ENCODE assay signal across 16 mouse cellular contexts in genomic region chr11:120299484-120299883, GRCm38 (mm10). TPM values are rescaled to one million over a fixed set of nuclear protein-coding genes. Genes with fewer than 3 reads are reported as not detected.
DNase-seq lines count a peak whose midpoint lies in the region; ATAC-seq and TF ChIP-seq lines count a peak whose summit lies in the region.
"Had no signal": no experiment of that assay in that cellular context is flagged by ENCODE, and none has a peak within 500 bp of the region (broad histone marks: within the 10 kb centered on the region; RNA-seq: fewer than 3 reads in every experiment).

No protein-coding gene starts in this region.

- peak overlapping the region; percentile 27; the same call in 1 of the 2 replicates for H3K27ac ChIP-seq in forebrain, embryonic 12.5 days
- H3K27ac ChIP-seq in forebrain, embryonic 16.5 days (ENCODE audit: low read length) = no peak overlapping the region
- H3K27ac ChIP-seq in intestine, postnatal 0 days (ENCODE audit: low read depth, low read length) = no peak overlapping the region
- no peak overlapping the region for H3K27ac ChIP-seq in intestine, embryonic 16.5 days (ENCODE audit: low read length)
- peak overlapping the region; percentile 39; the same call in 1 of the 2 replicates for H3K27ac ChIP-seq in forebrain, embryonic 14.5 days (ENCODE audit: low read depth, low read length)
- no peak overlapping the region; the same call in 1 of the 2 replicates for H3K27ac ChIP-seq in liver, embryonic 16.5 days (ENCODE audit: low read length)
- H3K27ac ChIP-seq: hindbrain, embryonic 15.5 days had no signal

- no peak for ATAC-seq in forebrain, embryonic 12.5 days (ENCODE audit: low FRiP score)
- no peak for ATAC-seq in forebrain, embryonic 16.5 days
- ATAC-seq in intestine, postnatal 0 days = no peak
- no peak for ATAC-seq in intestine, embryonic 16.5 days
- ATAC-seq in forebrain, embryonic 14.5 days = no peak
- no peak for ATAC-seq in liver, embryonic 16.5 days (ENCODE audit: low read depth)
- ATAC-seq: activated CD4-positive, CD25-positive, alpha-beta regulatory T cell, adult 4 months had no signal

- H3K4me3 ChIP-seq in forebrain, embryonic 12.5 days (replicated peaks) = no peak overlapping the region
- no peak overlapping the region for H3K4me3 ChIP-seq in forebrain, embryonic 16.5 days (replicated peaks; ENCODE audit: low read length)
- no peak overlapping the region for H3K4me3 ChIP-seq in intestine, postnatal 0 days (ENCODE audit: low read depth, low read length)
- H3K4me3 ChIP-seq in intestine, embryonic 16.5 days (ENCODE audit: low read length) = no peak overlapping the region
- no peak overlapping the region for H3K4me3 ChIP-seq in forebrain, embryonic 14.5 days (ENCODE audit: low read depth, low read length)
- no peak overlapping the region for H3K4me3 ChIP-seq in liver, embryonic 16.5 days (ENCODE audit: low read depth, low read length)
- H3K4me3 ChIP-seq: hindbrain, embryonic 15.5 days had no signal

- no peaks in the 10 kb centered on the region for H3K9me3 ChIP-seq in forebrain, embryonic 12.5 days
- no peaks in the 10 kb centered on the region for H3K9me3 ChIP-seq in forebrain, embryonic 16.5 days (ENCODE audit: control insufficient read depth, low read length)
- H3K9me3 ChIP-seq in intestine, postnatal 0 days (ENCODE audit: control insufficient read depth) = no peaks in the 10 kb centered on the region
- H3K9me3 ChIP-seq in intestine, embryonic 16.5 days (ENCODE audit: control insufficient read depth, low read length) = no peaks in the 10 kb centered on the region
- no peaks in the 10 kb centered on the region for H3K9me3 ChIP-seq in forebrain, embryonic 14.5 days (replicated peaks; ENCODE audit: control insufficient read depth, low read length)
- no peaks in the 10 kb centered on the region for H3K9me3 ChIP-seq in liver, embryonic 16.5 days (replicated peaks; ENCODE audit: control insufficient read depth, low read length)
- H3K9me3 ChIP-seq: hindbrain, embryonic 15.5 days had no signal

- H3K4me2 ChIP-seq in forebrain, embryonic 12.5 days = no peak overlapping the region
- H3K4me2 ChIP-seq in forebrain, embryonic 16.5 days (ENCODE audit: low read length) = no peak overlapping the region
- 0 out of 2 replicates have a peak overlapping the region, but pooled peaks have one; percentile 21 for H3K4me2 ChIP-seq in intestine, postnatal 0 days (replicated peaks; ENCODE audit: low read depth)
- H3K4me2 ChIP-seq in intestine, embryonic 16.5 days (ENCODE audit: low read depth, low read length) = no peak overlapping the region
- no peak overlapping the region for H3K4me2 ChIP-seq in forebrain, embryonic 14.5 days (ENCODE audit: low read length)
- H3K4me2 ChIP-seq in liver, embryonic 16.5 days (ENCODE audit: low read depth, low read length) = no peak overlapping the region
- H3K4me2 ChIP-seq: hindbrain, embryonic 15.5 days had no signal

- WGBS in forebrain, embryonic 12.5 days = 63% methylated on average over 5 of the region's 5 CpGs
- WGBS in forebrain, embryonic 16.5 days = 57% methylated on average over 5 of the region's 5 CpGs
- 48% methylated on average over 5 of the region's 5 CpGs for WGBS in intestine, postnatal 0 days
- WGBS in intestine, embryonic 16.5 days = 47% methylated on average over 5 of the region's 5 CpGs
- 54% methylated on average over 5 of the region's 5 CpGs for WGBS in forebrain, embryonic 14.5 days
- WGBS in liver, embryonic 16.5 days (ENCODE audit: insufficient replicate concordance) = 16% methylated on average over 5 of the region's 5 CpGs

- H3K36me3 ChIP-seq in forebrain, embryonic 12.5 days (replicated peaks) = no peaks in the 10 kb centered on the region
- H3K36me3 ChIP-seq in forebrain, embryonic 16.5 days (ENCODE audit: control insufficient read depth, insufficient read depth) = no peaks in the 10 kb centered on the region
- no peaks in the 10 kb centered on the region for H3K36me3 ChIP-seq in intestine, postnatal 0 days (ENCODE audit: control insufficient read depth, insufficient read depth)
- no peaks in the 10 kb centered on the region for H3K36me3 ChIP-seq in intestine, embryonic 16.5 days (ENCODE audit: control insufficient read depth, insufficient read depth, low read length)
- H3K36me3 ChIP-seq in forebrain, embryonic 14.5 days (ENCODE audit: control insufficient read depth, insufficient read depth, low read length) = no peaks in the 10 kb centered on the region
- no peaks in the 10 kb centered on the region for H3K36me3 ChIP-seq in liver, embryonic 16.5 days (ENCODE audit: control insufficient read depth, insufficient read depth)
- H3K36me3 ChIP-seq: hindbrain, embryonic 15.5 days had no signal

- H3K4me1 ChIP-seq in forebrain, embryonic 12.5 days = peaks cover 43% of the 10 kb centered on the region
- H3K4me1 ChIP-seq in forebrain, embryonic 16.5 days (replicated peaks; ENCODE audit: control insufficient read depth, insufficient read depth, low read length) = peaks cover 23% of the 10 kb centered on the region
- H3K4me1 ChIP-seq in intestine, postnatal 0 days (replicated peaks; ENCODE audit: control insufficient read depth, insufficient read depth, low read length) = 0 out of 2 replicates have a peak, but pooled peaks cover 7% of the 10 kb centered on the region
- peaks cover 13% of the 10 kb centered on the region for H3K4me1 ChIP-seq in intestine, embryonic 16.5 days (ENCODE audit: control insufficient read depth, insufficient read depth, low read length)
- H3K4me1 ChIP-seq in forebrain, embryonic 14.5 days (ENCODE audit: control insufficient read depth, insufficient read depth, low read length) = peaks cover 14% of the 10 kb centered on the region
- H3K4me1 ChIP-seq in liver, embryonic 16.5 days (ENCODE audit: control insufficient read depth, low read depth, low read length) = peaks cover 50% of the 10 kb centered on the region

- H3K9ac ChIP-seq in forebrain, embryonic 12.5 days = no peak overlapping the region
- H3K9ac ChIP-seq in forebrain, embryonic 16.5 days (replicated peaks; ENCODE audit: low read depth, low read length) = no peak overlapping the region
- no peak overlapping the region for H3K9ac ChIP-seq in intestine, postnatal 0 days (ENCODE audit: low read depth, low read length)
- H3K9ac ChIP-seq in intestine, embryonic 16.5 days (ENCODE audit: low read depth, low read length) = no peak overlapping the region
- H3K9ac ChIP-seq in forebrain, embryonic 14.5 days (ENCODE audit: low read length) = no peak overlapping the region
- peak overlapping the region; percentile 25; the same call in 1 of the 2 replicates for H3K9ac ChIP-seq in liver, embryonic 16.5 days (ENCODE audit: low read depth, low read length)
- H3K9ac ChIP-seq: hindbrain, embryonic 15.5 days had no signal

- DNase-seq in forebrain, embryonic 14.5 days (ENCODE audit: low spot score) = no peak
- DNase-seq in kidney, postnatal 14 days = no peak
- DNase-seq in MN1 (ENCODE audit: low spot score) = no peak
- DNase-seq: cerebellum, adult 11 months; cerebellum, postnatal 25 days; kidney, adult 8-10 months; kidney, postnatal 4 days; left cerebral cortex, postnatal 4 days; right cerebral cortex, postnatal 14 days had no signal

- H3K27me3 ChIP-seq in forebrain, embryonic 12.5 days = no peaks in the 10 kb centered on the region; the same call in 1 of the 2 replicates
- no peaks in the 10 kb centered on the region for H3K27me3 ChIP-seq in forebrain, embryonic 16.5 days (replicated peaks; ENCODE audit: control insufficient read depth, insufficient read depth, low read length)
- H3K27me3 ChIP-seq in intestine, postnatal 0 days (replicated peaks; ENCODE audit: control insufficient read depth, insufficient read depth, low read length) = no peaks in the 10 kb centered on the region
- no peaks in the 10 kb centered on the region for H3K27me3 ChIP-seq in intestine, embryonic 16.5 days (replicated peaks; ENCODE audit: control insufficient read depth, insufficient read depth, low read length)
- H3K27me3 ChIP-seq in forebrain, embryonic 14.5 days (replicated peaks; ENCODE audit: control insufficient read depth, insufficient read depth, low read length) = 0 out of 2 replicates have a peak, but pooled peaks cover 4% of the 10 kb centered on the region
- no peaks in the 10 kb centered on the region for H3K27me3 ChIP-seq in liver, embryonic 16.5 days (ENCODE audit: control insufficient read depth, insufficient read depth, low read depth, low read length)
- H3K27me3 ChIP-seq: hindbrain, embryonic 15.5 days had no signal

- TF ChIP-seq CTCF in intestine, postnatal 0 days (IDR thresholded peaks at IDR 0.05; ENCODE audit: low read depth) = no peak

RNA-seq across cellular contexts. Expression of gene Actg1, which starts 48.9 kb away (rescaled TPM):
- 2,923 and 2,975 TPM in 2 replicates for polyA plus RNA-seq in forebrain, embryonic 12.5 days (2016; fragmentation: Nextera tagmentation; extraction: Ambion mirVana)
- polyA plus RNA-seq in forebrain, embryonic 16.5 days (2015; fragmentation: Nextera tagmentation; extraction: Ambion mirVana) = 4,159 and 4,175 TPM in 2 replicates
- 1,513 and 1,605 TPM in 2 replicates for polyA plus RNA-seq in intestine, postnatal 0 days (2015; fragmentation: Nextera tagmentation; extraction: Ambion mirVana)
- polyA plus RNA-seq in intestine, embryonic 16.5 days (2015; fragmentation: Nextera tagmentation; extraction: Ambion mirVana) = 2,886 and 2,944 TPM in 2 replicates
- polyA plus RNA-seq in forebrain, embryonic 14.5 days (2014; fragmentation: Nextera tagmentation; extraction: Ambion mirVana) = 3,852 and 3,863 TPM in 2 replicates
- 531 and 545 TPM in 2 replicates for polyA plus RNA-seq in liver, embryonic 16.5 days (2015; fragmentation: Nextera tagmentation; extraction: Ambion mirVana)

Comparison
In these comparisons a context has a peak if more than half of its experiments do, and no peak if none do; other contexts are left out.
1. H3K27ac ChIP-seq: peak in forebrain, embryonic 12.5 days (single experiment) and forebrain, embryonic 14.5 days (single experiment); none in forebrain, embryonic 16.5 days (single experiment), intestine, postnatal 0 days (single experiment), intestine, embryonic 16.5 days (single experiment) and liver, embryonic 16.5 days (single experiment).